Mouse (Mus musculus): Measurements from ENCODE around the gene Ogfrl1. TPM values are rescaled to one million over a fixed set of nuclear protein-coding genes. Genes with fewer than 3 reads are reported as not detected.

Gene Ogfrl1
- polyA plus RNA-seq, 1 experiment from 2014 or later = 12.0 TPM

GRCm38 (mm10) chr1:23320591-23321195 is 76.9 kb downstream of the Ogfrl1 start:
- H3K27ac ChIP-seq (replicated peaks; ENCODE audit: low read depth, low read length) = no peak overlapping the region
- DNase-seq (ENCODE audit: low spot score) (no peak), ATAC-seq (ENCODE audit: insufficient number of reproducible peaks, low FRiP score, low TSS enrichment, low read depth) (no peak)
- no peaks in the 10 kb centered on the region for H3K9me3 ChIP-seq (ENCODE audit: control insufficient read depth, low read length)
- 89% methylated on average over 7 of the region's 7 CpGs for WGBS
- H3K36me3 ChIP-seq (ENCODE audit: control insufficient read depth, insufficient read depth, low read length) = no peaks in the 10 kb centered on the region
- H3K4me1 ChIP-seq (ENCODE audit: control insufficient read depth, insufficient read depth, low read length) = no peaks in the 10 kb centered on the region
- H3K9ac ChIP-seq (ENCODE audit: low read length) = no peak overlapping the region
- H3K4me2 ChIP-seq (ENCODE audit: low read depth, severe bottlenecking) = no peak overlapping the region
- no peaks in the 10 kb centered on the region for H3K27me3 ChIP-seq (ENCODE audit: control insufficient read depth, insufficient read depth, low read length)
- H3K4me3 ChIP-seq (ENCODE audit: low read depth, low read length) = no peak overlapping the region

Measured in limb, embryonic 11.5 days (tissue).